Mouse (Mus musculus) megakaryocyte-erythroid progenitor cell, adult 5-6 weeks (primary cell): ENCODE results near the gene Mreg. TPM values are rescaled to one million over a fixed set of nuclear protein-coding genes. Genes with fewer than 3 reads are reported as not detected.
A peak's percentile ranks its signal among the peaks of the same experiment; 100 is the strongest.
"Not testable (repeated sequence)": the region's sequence is repeated elsewhere in the genome, so short reads cannot be mapped to it uniquely, and the experiment has no call there.

Experiments
- ATAC-seq: replicated peaks from 2 replicates; pipeline ENCODE4 v1.8.0; 2016; ENCODE audit warnings: mild to moderate bottlenecking, inconsistent platforms; ENCODE audit not compliant: severe bottlenecking, poor library complexity, low FRiP score, low TSS enrichment
- total RNA-seq, 2 experiments: library from RNA; stranded (forward) in 1 of 2; stranded (reverse) in 1 of 2; fragments of 200-1000, 215-1000 nt in 1 of 2; fragments of >200 nt in 1 of 2; fragmentation: Nextera tagmentation in 1 of 2; gene quantifications; 2 replicates each; pipeline ENCODE4 v1.2.3; 2014 to 2017

The Mreg gene
- not detected in 2 replicates for total RNA-seq (2014; fragmentation: Nextera tagmentation)
- total RNA-seq (2017) = not detected in 2 replicates

DNA sequence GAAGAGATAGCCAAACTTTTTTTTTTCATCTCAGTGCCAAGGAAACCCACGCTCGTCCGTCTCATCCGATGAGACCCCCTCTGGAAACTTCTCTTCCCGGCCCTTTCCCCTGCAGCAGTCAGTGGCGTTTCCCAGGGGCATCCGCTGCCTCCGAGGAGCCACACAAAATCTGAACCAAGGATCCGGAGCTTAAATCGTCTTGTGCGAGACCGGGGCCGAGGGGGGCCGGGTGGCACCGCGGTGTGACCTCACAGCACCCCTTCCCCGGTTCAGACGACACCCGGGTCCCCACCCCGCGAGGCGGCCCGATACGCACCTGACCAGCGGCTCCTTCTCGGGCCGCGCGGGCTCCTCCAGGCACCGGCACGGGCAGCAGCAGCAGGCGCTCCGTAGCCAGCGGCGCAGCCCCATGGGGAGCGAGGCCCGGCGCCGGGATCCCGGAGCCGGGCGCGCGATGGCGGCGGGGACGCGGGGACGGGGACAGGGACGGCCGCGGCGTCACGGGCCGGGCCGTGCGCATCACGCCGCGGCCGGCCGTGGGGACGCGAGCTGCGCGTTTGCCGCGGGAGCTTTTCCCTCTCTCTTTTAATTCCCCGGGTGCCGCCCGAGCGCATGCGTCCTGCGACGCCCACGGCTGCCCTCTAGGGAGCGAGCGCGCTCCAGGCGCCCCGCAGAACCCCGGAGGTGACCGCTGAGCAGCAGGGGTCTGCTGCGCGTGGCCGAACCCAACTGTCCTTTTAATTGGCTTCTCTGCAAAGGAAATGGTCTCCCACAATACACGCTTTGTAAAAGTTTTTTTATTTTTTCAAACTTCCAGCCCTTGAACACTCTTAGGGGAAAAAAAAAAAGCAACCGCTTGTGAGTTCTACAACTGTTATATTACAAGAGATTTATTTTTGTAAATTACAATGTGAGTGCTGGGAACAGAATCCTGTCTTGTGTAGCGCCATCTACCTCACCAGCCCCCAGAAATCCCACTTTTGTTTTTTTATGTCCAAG, at the start of gene Mreg:
Gene Mreg, minus strand, starts transcription at position 607 of the 999 bp plus-strand sequence.
- peak; percentile 71 for ATAC-seq

DNA sequence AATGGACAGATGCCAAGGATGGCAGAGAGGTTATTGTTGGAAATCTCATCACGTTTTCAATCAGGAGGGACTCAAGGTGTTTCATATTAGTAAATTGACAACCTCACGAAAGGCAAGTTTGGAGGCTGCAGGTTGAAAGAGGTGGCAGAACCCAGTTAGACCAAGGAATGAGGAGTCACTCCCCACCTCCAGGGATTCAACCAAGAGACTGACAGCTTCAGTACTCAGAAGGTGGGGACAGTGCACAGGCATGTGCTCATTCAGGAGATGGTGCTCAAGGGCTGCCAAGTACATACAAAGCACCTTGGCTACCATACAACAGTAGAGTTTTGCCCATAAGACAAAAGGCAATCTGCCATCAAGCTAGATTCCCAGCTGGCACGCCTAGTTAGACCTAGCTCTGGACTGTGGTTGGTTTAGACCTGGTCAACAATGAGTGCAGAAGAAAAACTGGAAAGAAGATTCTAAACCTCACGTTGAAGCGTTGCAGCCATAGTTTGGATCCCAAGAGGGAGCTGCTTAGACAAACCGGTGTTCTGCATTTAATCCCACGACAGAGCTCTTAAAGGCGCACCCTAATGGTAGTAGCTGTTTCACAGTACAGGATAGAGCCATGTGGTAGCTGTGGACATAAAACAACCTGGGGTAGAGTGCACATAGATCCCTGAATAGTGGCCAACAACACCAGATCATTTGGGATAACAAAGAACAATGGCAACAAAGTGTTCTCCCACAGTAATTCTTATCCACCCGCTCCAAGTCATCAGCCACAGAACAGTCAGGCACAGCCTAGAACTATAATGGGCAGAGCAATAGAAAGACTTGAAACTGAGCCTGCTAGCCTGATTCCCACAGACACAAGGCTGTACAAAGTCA, 44.5 kb upstream of the Mreg start:
- ATAC-seq = no peak

DNA sequence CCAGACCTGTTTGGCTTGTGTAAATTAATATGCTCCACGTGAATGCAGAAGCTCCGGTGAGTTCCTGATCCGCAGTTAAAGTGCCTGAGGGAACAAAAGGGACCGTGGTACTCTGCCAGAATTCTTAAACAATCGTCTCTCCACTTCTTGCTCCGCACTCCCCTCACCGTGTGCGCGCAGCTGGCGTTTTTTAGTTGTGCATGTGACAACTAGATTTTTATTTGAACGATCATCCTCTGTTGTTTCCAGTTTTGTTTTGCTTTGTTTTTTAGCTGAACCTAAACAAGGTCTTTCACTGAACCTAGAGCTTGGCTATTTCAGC, 43.7 kb upstream of the Mreg start:
- no peak for ATAC-seq

DNA sequence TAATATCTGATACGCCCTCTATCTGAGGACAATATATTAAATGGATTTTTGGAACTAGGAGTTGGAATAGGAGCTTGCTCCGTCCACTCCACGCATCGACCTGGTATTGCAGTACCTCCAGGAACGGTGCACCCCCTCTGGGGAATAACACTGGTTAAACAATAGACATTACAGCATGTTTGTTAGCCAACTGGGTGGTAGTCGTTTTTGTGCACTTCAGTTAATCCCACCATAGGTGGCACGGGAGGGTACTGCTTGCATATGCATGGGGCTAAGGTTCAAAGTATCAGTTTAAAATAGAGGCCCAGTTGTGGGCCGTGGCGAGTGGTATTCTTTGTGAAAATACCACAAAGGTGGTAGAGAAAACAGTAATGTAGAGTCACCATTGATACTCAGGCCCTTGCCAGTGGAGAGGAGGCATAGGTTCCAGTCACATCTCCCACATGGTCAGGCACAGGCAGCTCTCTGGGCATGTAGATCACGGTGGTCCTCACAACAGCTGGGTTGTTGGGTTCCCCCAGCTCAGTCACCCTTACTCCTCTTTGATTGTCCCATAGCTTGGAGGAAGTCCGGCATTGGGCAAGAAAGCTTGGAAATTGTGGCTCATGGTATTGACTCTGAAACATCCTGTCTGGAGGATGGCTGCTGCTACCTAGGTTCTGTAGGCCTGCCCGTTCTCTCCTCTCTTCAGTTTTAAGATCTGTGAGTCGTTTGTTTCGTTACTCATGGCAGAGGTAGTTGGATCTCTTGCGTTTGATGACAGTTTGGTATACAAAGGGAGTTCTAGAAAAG, 43.2 kb upstream of the Mreg start:
- ATAC-seq = peak; percentile 89

DNA sequence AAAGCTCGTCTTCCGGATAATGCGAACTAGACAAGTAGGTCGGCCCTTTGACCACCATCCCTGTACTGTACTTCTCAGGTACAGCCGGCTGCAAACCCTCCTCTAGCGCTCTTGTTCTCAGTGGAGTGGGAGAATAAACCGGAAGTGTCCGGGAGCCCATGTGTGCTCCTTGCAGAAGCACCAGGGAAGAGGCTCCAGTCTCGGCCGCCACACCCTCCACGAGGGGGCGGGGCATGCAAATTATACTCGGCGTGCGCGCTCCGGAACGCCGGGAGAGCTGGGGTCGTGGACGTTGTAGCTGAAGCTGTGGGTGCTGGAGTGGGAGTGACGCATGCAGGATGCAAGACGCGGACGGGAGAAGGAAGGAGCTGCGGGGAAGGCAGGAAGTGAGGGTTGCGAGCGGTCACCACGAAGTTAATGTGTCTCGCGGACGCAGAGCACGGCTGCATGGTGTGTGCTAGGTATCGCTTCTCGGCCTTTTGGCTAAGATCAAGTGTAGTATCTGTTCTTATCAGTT, 42.5 kb upstream of the Mreg start:
- ATAC-seq = peak; percentile 76

DNA sequence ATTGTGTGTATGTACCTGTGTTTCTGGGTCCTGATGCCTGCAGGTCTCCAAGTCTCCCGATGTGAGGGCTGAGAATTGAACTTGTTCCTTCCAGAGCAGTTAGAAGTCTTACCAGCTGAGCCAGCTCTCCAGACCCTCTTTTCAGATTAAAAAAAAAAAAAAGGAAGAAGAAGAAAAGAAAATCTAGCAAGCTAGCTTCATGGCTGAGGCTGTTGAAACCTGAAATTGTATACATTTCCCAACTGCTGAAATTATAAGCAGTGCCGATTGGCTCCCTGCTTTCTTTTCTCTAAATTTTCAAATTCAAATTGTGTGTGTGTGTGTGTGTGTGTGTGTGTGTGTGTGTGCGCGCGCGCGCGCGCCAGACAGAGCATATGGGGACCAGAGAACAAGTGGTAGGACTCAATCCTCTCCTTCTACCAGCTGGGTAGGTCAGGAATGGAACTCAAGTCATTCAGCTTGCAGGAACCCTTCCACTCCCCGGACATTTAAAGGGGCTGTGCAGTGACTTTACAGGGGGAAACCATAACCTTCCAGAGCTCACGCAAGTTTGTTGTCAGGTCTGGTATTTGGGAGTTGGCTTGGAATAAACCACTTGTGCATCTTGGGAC, 41.9 kb upstream of the Mreg start:
- ATAC-seq = no peak

DNA sequence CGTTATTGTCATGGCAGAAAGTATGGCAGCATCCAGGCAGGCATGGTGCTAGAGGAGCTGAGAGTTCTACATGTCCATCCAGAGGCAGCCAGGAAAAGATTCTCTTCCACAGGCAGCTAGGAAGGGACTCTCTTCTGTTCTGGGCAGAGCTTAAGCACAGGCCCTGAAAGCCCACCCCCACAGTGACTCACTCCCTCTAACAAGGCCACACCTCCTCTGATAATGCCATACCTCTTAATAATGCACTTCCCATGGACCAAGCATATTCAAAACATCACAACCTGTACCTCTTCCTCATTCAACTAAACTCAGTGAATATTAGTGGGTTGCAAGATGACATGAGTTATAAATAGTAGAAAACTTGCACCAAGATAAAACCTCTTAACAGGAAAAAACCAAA, 39.7 kb upstream of the Mreg start:
- ATAC-seq = no peak

DNA sequence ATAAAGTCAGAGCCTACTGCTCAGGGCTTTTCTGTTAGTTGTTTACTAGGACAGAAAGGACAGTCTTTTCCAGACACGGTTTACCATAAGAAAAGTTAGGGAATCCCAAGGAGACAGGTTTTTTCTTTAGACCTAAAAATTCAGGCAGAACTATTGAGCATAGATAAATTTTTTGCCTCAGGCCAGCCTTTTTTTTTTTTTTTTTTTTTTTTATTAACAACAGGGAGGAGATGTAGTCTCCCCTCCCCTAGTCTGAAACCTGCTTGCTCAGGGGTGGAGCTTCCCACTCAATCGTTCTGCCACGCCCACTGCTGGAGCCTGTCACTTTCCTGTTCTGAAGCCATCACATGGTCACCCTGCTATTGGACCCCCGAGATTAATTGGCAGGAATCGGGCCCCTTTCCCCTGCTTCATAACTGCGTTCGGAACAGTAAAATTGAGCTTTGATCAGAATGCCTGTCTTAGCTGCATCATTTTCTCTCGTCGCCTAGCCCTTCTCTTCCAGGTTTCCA, 36.2 kb upstream of the Mreg start:
- ATAC-seq = not testable (repeated sequence)

GRCm38 (mm10) chr1:72244317-72245036, 32.4 kb upstream of the Mreg start:
- ATAC-seq = peak; percentile 92

- peak; percentile 92 for ATAC-seq
Measured at GRCm38 (mm10) chr1:72243656-72244316, 31.7 kb upstream of the Mreg start.

- no peak for ATAC-seq
Measured at GRCm38 (mm10) chr1:72242581-72243143, 30.6 kb upstream of the Mreg start.

GRCm38 (mm10) chr1:72239113-72239512, 27.0 kb upstream of the Mreg start:
- not testable (repeated sequence) for ATAC-seq

DNA sequence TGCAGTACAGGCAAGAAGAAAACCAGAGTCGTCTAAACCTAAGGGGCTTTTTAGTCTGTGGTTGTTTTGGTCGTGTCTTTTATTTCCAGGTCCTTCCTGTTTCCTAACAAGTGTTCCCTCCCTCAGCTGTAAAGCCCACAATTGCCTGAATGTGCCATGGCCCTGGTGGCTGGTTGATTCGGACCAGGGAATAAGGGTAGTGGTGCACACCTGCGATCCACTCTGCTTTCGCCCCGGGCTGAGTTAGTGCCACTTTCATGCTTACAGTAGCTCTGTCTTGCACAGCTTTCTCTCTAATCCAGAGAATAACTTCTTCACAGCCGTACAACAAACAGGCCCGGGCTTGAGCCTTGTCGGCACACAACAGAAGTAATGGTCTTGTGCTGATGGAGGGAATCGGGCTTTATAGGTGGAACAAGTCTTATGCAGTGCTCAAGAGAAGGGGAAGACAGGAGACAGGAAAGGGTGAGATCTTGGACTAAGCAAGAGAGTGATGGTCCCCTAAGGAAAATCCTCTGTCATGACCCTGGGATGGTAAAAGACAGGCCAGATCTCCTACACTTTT, 26.0 kb upstream of the Mreg start:
- no peak for ATAC-seq

- peak; percentile 46 for ATAC-seq
Measured at GRCm38 (mm10) chr1:72237007-72237775, 25.1 kb upstream of the Mreg start.

DNA sequence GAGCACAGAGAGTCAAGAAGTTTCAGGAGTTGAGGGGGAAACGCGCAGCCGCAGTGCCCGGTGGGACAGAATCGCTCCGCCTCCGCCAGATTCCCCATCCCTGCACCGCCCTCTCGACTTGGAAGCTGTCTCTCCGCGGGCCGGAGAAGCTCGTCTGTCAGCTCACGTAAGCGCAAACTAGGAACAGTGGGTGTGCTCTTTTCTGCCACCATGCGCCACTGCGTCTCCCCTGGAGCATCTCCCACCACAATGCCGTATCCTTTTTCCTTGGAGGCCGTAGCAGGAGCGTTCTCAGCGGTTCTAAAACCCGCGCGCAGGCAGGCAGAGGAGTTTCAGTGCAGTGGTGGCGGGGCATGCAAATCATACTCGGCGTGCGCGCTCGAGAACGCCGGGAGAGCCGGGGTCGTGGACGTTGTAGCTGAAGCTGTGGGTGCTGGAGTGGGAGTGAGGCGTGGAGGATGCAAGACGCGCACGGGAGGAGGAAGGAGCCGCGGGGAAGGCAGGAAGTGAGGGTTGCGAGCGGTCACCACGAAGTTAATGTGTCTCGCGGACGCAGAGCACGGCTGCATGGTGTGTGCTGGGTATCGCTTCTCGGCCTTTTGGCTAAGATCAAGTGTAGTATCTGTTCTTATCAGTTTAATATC, 24.4 kb upstream of the Mreg start:
- peak; percentile 97 for ATAC-seq

GRCm38 (mm10) chr1:72232592-72232991, 20.5 kb upstream of the Mreg start:
- ATAC-seq = not testable (repeated sequence)
